Mouse (Mus musculus) stomach, embryonic 15.5 days (tissue): ENCODE results near the gene Golm1. TPM values are rescaled to one million over a fixed set of nuclear protein-coding genes. Genes with fewer than 3 reads are reported as not detected.
"Not testable (repeated sequence)": the region's sequence is repeated elsewhere in the genome, so short reads cannot be mapped to it uniquely, and the experiment has no call there.

Experiments used
- ATAC-seq: fragments of 200-750 bp; cut with Nextera tagmentation; 2 replicates; pipeline ENCODE4 v1.8.0; 2017; ENCODE audit warnings: low read depth, moderate number of reproducible peaks, moderate TSS enrichment; ENCODE audit not compliant: insufficient read depth, low FRiP score
- H3K27ac ChIP-seq: fragments of 300-500 bp; sonication (generic); 2 replicates; pipeline ENCODE4 v1.5.1; 2015; ENCODE audit warnings: mild to moderate bottlenecking, inconsistent platforms
- H3K27me3 ChIP-seq: fragments of 300-500 bp; sonication (generic); replicated peaks from 2 replicates; pipeline ENCODE4 v1.6.1; 2015; ENCODE audit warnings: inconsistent platforms
- H3K36me3 ChIP-seq: fragments of 300-500 bp; sonication (generic); 2 replicates; pipeline ENCODE4 v1.6.1; 2015; ENCODE audit warnings: inconsistent platforms
- H3K4me1 ChIP-seq: fragments of 300-500 bp; sonication (generic); 2 replicates; pipeline ENCODE4 v1.6.1; 2015; ENCODE audit warnings: inconsistent platforms
- H3K4me2 ChIP-seq: fragments of 300-500 bp; sonication (generic); 2 replicates; pipeline ENCODE4 v1.6.1; 2015; ENCODE audit warnings: mild to moderate bottlenecking, inconsistent platforms
- H3K4me3 ChIP-seq: fragments of 300-500 bp; sonication (generic); replicated peaks from 2 replicates; pipeline ENCODE4 v1.5.1; 2015; ENCODE audit warnings: inconsistent platforms
- H3K9ac ChIP-seq: fragments of 300-500 bp; sonication (generic); 2 replicates; pipeline ENCODE4 v1.6.1; 2015; ENCODE audit warnings: inconsistent platforms
- H3K9me3 ChIP-seq: fragments of 300-500 bp; sonication (generic); 2 replicates; pipeline ENCODE4 v1.6.1; 2016; ENCODE audit warnings: inconsistent platforms
- WGBS: fragments of 180-500 bp; shearing (Covaris S2); methylation state at CpG from one replicate; pipeline ENCODE4 v1.1.7; 2015; 5-methylcytosine and 5-hydroxymethylcytosine counted together
- polyA plus RNA-seq: library from polyadenylated mRNA; unstranded; fragments of >200 nt; fragmentation: Nextera tagmentation; extraction: Ambion mirVana; gene quantifications from 2 replicates; pipeline ENCODE4 v1.2.1, GENCODE M21; 2015

Gene Golm1
- 77.2 and 80.9 TPM in 2 replicates for polyA plus RNA-seq

DNA sequence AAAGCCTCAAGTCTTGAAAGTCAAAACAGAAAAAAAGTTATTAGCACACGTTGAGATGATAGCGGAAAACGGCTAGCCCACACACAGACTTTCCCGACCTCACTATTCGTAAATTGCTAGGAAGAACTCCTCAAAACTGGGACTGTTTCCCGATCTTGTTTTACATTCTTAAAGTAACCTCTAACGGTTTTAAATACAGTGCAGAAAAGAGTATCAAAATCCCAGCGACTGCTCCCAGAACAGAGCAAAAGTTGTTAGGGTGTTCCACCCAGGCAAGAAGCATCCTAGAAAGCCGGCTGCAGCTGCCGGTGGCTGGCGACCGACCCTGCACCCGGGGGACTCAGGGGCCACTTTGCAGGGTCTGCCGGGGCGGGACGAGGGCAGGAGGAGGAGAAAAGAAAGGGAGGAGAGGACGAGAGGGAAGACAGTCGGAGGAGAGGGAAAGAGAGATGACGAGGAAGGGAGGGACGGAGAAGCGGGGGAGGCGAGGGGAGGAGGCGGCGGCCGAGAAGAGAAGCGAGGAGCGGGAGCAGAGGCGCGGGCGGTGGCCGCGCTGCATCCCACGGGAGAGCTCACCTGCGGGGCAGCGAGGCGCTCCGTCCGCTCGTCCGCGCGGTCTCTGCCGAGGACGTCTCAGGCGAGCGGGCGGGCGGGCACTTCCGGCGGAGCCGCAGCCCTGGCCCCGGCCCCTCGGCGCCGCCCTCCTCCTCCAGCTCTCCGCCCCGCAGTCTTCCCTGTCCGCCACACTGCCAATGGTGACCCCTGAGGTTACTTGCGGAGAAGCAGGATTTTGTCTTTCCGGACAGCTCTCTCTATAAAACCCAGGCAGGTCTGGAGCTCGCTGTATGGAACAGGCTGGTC, at the start of gene Golm1:
Gene Golm1, minus strand, starts transcription at position 661 of the 861 bp plus-strand sequence.
- Histone ChIP-seq H3K4me1 (peaks cover 4% of the 10 kb centered on the region; the same call in 1 of the 2 replicates), H3K27ac (peak within 1 kb of the TSS; percentile 75), H3K4me2 (peak within 1 kb of the TSS; percentile 79), H3K9ac (peak within 1 kb of the TSS; percentile 73), H3K4me3 (peak within 1 kb of the TSS; percentile 78), H3K27me3 (no peaks in the 10 kb centered on the region), H3K9me3 (no peaks in the 10 kb centered on the region), H3K36me3 (no peaks in the 10 kb centered on the region)
- peak; percentile 83 for ATAC-seq
- under 1% methylated on average over 61 of the region's 61 CpGs for WGBS

DNA sequence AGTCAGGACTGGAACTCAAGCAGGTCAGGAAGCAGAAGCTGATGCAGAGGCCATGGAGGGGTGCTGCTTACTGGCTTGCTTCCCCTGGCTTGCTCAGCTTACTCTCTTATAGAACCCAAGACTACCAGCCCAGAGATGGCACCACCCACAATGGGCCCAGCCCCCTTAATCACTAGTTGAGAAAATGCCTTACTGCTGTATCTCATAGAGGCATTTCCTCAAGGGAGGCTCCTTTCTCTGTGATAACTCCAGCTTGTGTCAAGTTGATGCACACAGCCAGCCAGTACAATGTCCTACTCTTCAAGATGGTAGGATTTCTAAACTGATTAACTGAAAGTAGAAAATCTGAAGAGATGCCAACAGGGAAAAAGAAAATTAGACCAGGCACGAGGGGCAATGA, 46.5 kb upstream of the Golm1 start:
- H3K9ac ChIP-seq, H3K9me3 ChIP-seq, ATAC-seq, H3K4me1 ChIP-seq, H3K4me3 ChIP-seq, H3K27me3 ChIP-seq, H3K36me3 ChIP-seq, H3K27ac ChIP-seq, H3K4me2 ChIP-seq: not testable (repeated sequence)
- 75% methylated on average over 1 of the region's 1 CpGs for WGBS

DNA sequence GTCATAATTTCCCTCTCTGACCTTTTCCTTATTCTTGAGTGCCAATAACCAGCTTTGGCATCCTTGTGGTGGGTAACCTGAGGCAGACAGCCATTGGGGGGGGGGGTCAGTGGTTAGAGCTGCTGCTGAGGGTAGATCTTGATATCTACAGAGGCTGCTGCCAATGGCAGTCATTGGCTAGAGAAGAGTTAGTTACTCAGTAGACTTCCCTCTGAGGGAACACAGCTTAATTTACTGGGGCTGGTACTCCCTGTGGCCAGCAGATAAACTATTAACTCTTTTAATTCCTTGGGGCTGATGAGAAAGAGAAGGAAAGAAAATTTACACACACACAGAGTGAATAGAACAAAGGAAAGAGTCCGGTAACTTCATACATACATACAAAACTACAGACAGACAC, 43.9 kb upstream of the Golm1 start:
- ATAC-seq, result no peak
- Histone ChIP-seq H3K36me3 (no peaks in the 10 kb centered on the region), H3K4me1 (no peaks in the 10 kb centered on the region), H3K4me3 (no peak overlapping the region), H3K27me3 (no peaks in the 10 kb centered on the region), H3K27ac (no peak overlapping the region), H3K9me3 (no peaks in the 10 kb centered on the region), H3K4me2 (no peak overlapping the region), H3K9ac (no peak overlapping the region)
- WGBS, result 78% methylated on average over 1 of the region's 1 CpGs

DNA sequence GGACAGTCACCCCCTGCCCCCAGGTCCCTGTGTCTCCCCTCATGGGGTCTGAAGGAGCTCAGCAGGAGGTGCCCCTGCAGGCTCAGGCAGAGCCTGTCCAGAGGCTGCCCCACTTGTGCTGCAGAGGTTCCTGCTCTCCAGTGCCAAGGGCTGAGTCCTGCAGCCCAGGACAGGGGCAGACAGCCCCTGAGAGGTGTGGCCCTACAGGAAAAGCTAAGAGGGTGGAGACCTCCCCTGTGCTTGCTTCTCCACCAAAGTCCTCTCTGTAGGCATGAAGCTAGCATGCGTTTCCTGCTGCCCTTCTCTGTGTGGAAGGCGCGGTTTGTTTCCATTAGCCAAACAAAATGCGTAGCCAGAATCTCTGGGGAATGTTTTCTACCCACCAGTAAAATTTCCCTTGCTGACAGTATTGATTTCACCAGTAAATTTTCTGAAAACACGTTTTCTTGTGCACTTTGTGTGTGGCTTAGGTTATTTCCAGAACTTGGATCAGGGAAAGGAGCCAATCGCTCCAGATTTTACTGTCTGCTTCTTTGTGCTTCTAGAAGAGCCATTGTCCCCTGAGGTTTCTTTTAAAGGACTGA, 43.3 kb upstream of the Golm1 start:
- 22% methylated on average over 6 of the region's 6 CpGs for WGBS
- not testable (repeated sequence) for H3K36me3 ChIP-seq, H3K9me3 ChIP-seq, H3K27me3 ChIP-seq, H3K4me2 ChIP-seq, H3K4me1 ChIP-seq, H3K4me3 ChIP-seq, H3K9ac ChIP-seq, H3K27ac ChIP-seq
- ATAC-seq, result peak; percentile 61; the same call in 1 of the 2 replicates

DNA sequence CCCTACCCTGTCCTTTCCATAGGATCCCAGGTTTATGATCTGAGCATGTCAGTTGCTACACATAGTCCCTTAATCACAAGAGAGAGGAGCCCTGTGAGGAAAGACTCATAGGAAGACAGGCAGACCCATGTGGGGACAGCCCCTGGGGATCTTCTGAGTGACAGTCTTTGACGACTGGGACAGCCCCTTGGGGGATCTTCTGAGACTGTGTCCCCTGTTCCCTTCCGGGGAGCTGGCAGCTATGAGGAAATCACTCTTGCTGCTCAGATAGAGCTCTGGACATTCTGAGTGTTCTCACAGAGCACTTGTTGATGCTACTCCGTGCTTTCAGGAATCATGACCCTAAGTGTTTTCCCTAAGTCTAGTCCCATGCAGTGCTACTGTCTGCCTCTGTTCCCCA, 38.1 kb upstream of the Golm1 start:
- Histone ChIP-seq H3K9ac (no peak overlapping the region), H3K27me3 (no peaks in the 10 kb centered on the region), H3K36me3 (no peaks in the 10 kb centered on the region), H3K4me2 (no peak overlapping the region), H3K9me3 (no peaks in the 10 kb centered on the region), H3K27ac (no peak overlapping the region), H3K4me1 (no peaks in the 10 kb centered on the region), H3K4me3 (no peak overlapping the region)
- WGBS, result 45% methylated on average over 3 of the region's 3 CpGs
- no peak for ATAC-seq

DNA sequence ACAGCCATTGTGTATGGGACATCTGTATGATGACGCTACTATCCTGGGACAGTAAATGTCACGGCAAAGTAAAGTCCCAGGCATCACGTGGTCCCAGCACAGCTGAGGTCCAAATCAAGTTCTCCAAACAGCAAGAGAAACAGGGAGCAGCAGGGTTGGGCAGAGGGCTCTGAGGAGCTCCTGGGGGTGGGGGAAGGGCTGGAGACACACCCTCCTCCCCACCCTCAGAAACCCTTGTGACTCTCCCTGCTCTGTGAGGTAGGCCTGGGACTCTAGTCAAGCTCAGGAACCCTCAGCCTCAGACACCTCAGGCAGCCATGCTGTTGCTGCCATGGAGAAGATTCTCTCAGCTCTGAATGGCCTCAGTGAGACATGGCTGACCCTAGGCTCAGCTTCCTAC, 36.4 kb upstream of the Golm1 start, which contains the start of gene Spata31d1b:
Gene Spata31d1b, plus strand, starts transcription at position 301 of the 400 bp plus-strand sequence.
- H3K9me3 ChIP-seq, H3K27ac ChIP-seq, ATAC-seq, H3K9ac ChIP-seq, H3K4me1 ChIP-seq, H3K27me3 ChIP-seq, H3K4me3 ChIP-seq, H3K36me3 ChIP-seq, H3K4me2 ChIP-seq: not testable (repeated sequence)
- 62% methylated on average over 3 of the region's 3 CpGs for whole genome bisulfite sequencing

DNA sequence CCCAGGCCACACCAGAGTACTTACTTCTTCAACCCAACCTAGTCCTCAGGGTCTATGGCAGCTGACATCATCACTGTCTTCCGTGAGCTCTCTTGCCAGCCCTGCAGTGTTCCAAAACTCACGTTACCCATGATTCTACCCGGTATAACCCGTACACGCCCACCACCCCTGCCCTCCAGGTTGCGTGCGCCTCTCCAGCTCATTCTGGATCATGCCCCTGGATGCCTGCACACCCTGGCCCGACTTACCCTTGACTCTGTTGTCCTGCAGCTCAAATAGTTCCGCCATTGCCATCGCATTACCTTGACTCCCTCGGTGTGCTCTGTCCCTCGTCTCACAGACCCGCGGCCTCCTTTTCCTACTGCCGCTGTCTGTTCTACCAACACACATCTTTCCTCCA, 34.6 kb upstream of the Golm1 start, which contains the start of gene Spata31d1a:
Gene Spata31d1a, minus strand, starts transcription at position 101 of the 400 bp plus-strand sequence.
- no peak within 1 kb of the TSS for H3K4me3 ChIP-seq
- ATAC-seq, result no peak
- no peak within 1 kb of the TSS for H3K9ac ChIP-seq
- no peak within 1 kb of the TSS for H3K27ac ChIP-seq
- H3K27me3 ChIP-seq, result no peaks in the 10 kb centered on the region
- H3K4me1 ChIP-seq, result no peaks in the 10 kb centered on the region
- WGBS, result 84% methylated on average over 15 of the region's 15 CpGs
- no peak within 1 kb of the TSS for H3K4me2 ChIP-seq
- H3K9me3 ChIP-seq, result no peaks in the 10 kb centered on the region
- H3K36me3 ChIP-seq, result no peaks in the 10 kb centered on the region

DNA sequence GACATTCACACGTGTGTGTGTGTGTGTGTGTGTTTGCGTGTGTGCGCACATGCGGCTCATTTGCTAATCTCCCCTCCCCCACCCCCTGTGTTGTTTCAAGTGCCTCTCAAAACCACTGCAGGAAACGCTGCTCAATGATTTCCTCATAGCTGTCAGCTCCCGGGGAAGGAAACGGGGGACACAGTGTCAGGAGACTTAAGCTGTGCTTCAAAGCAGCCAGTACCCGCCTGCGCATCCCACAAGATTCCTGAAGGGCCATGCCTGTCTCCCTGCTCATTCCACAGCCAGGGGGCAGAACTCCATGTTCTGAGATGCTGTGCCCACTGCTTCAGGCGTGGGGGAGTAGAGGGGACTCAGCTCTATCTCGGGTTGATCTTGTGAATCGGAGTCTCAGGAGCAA, 29.0 kb upstream of the Golm1 start:
- no peaks in the 10 kb centered on the region for H3K36me3 ChIP-seq
- no peak overlapping the region for H3K4me2 ChIP-seq
- ATAC-seq, result no peak
- WGBS, result 50% methylated on average over 12 of the region's 12 CpGs
- no peak overlapping the region for H3K9ac ChIP-seq
- H3K27me3 ChIP-seq, result no peaks in the 10 kb centered on the region
- H3K9me3 ChIP-seq, result no peaks in the 10 kb centered on the region
- H3K4me3 ChIP-seq, result no peak overlapping the region
- H3K4me1 ChIP-seq, result no peaks in the 10 kb centered on the region
- no peak overlapping the region for H3K27ac ChIP-seq

DNA sequence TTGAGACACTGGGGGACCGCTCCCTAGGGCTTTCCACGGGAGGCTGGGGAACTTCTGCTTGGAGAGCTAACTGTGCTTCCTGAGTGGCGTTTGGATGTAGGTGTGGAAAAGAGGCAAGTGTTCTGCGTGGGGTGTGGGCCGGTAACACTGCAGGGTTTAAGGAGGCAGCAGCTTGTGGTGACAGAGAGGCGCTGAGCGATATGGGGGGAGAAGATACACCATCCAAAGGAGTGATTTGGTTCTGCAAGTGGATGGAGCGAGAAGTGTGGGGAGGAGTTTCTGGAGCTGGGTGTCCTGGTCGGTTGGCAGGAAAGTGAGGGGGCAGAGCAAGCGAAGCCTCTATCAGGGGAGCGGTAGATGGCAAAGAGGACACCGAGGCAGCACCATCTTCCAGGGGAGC, 27.9 kb upstream of the Golm1 start:
- Histone ChIP-seq H3K36me3 (no peaks in the 10 kb centered on the region), H3K9me3 (no peaks in the 10 kb centered on the region), H3K27me3 (no peaks in the 10 kb centered on the region), H3K4me2 (no peak overlapping the region), H3K4me1 (no peaks in the 10 kb centered on the region), H3K9ac (no peak overlapping the region), H3K4me3 (no peak overlapping the region), H3K27ac (no peak overlapping the region)
- ATAC-seq, result no peak
- WGBS, result 88% methylated on average over 12 of the region's 12 CpGs

DNA sequence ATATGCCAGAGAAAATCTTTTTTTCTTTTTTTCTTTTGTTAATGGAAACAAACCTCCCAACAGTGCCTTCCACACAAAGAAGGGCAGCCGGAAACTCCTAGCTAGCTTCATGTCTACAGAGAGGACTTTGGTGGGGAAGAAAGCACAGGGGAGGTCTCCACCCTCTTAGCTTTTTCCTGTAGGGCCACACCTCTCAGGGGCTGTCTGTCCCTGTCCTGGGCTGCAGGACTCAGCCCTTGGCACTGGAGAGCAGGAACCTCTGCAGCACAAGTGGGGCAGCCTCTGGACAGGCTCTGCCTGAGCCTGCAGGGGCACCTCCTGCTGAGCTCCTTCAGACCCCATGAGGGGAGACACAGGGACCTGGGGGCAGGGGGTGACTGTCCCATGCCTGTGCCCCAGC, 24.5 kb upstream of the Golm1 start:
- 53% methylated on average over 1 of the region's 1 CpGs for WGBS
- not testable (repeated sequence) for H3K9me3 ChIP-seq, H3K27me3 ChIP-seq, H3K36me3 ChIP-seq, H3K4me3 ChIP-seq, H3K4me1 ChIP-seq, H3K4me2 ChIP-seq, H3K9ac ChIP-seq, H3K27ac ChIP-seq
- 0 out of 2 replicates have a peak, but pooled peaks have one; percentile 22 for ATAC-seq

DNA sequence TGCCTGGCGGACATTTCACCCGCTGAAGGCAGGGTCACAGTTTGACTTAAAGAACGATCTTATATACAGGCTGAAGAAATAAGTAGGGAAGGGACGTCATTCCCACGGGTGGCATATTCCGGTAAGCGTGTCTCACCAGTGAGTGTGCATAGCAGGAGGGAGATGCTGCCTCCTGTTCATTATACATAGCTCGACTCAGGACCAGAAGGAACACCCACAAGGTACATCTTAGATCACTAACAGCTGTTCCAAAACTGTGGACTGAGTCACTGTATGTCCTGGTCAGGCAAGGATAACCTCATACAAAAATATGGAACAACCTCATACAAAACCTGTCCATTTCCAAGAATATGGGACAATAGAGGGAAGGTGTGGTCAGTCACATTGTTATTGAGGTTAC, 23.5 kb upstream of the Golm1 start:
- no peak overlapping the region for H3K4me3 ChIP-seq
- WGBS, result 90% methylated on average over 8 of the region's 8 CpGs
- H3K4me2 ChIP-seq, result no peak overlapping the region
- no peak overlapping the region for H3K27ac ChIP-seq
- H3K4me1 ChIP-seq, result no peaks in the 10 kb centered on the region
- H3K9ac ChIP-seq, result no peak overlapping the region
- ATAC-seq, result no peak
- H3K27me3 ChIP-seq, result no peaks in the 10 kb centered on the region
- no peaks in the 10 kb centered on the region for H3K36me3 ChIP-seq
- H3K9me3 ChIP-seq, result no peaks in the 10 kb centered on the region

DNA sequence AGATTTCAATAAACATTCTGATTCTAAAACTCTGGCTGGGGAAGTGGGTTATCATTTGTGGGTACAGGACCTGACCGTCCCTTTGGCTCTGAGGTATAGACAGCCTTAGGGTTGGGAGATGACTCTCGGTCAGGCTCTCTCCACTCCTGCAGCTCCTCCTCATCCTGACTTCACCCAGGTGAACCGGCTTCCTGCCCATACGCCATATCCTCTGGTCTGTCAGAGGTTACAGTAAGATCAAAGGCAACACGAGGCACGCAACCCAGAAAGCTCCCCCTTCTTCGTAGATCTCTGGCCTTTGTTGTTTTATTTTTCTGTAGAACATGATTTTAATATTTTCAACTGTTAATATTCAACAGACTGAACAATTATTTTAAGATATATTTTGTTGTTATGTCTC, 20.2 kb upstream of the Golm1 start:
- WGBS, result 83% methylated on average over 7 of the region's 7 CpGs
- Histone ChIP-seq H3K9me3 (no peaks in the 10 kb centered on the region), H3K36me3 (no peaks in the 10 kb centered on the region), H3K9ac (no peak overlapping the region), H3K4me2 (no peak overlapping the region), H3K27me3 (no peaks in the 10 kb centered on the region), H3K4me3 (no peak overlapping the region), H3K4me1 (no peaks in the 10 kb centered on the region), H3K27ac (no peak overlapping the region)
- no peak for ATAC-seq
